Mouse (Mus musculus) thymus, adult 2 months (tissue): Measurements from ENCODE around the gene Cyp4v3. TPM values are rescaled to one million over a fixed set of nuclear protein-coding genes. Genes with fewer than 3 reads are reported as not detected.
"Not testable (repeated sequence)": the region's sequence is repeated elsewhere in the genome, so short reads cannot be mapped to it uniquely, and the experiment has no call there.

Experiments
- DNase-seq: peaks from one replicate; pipeline ENCODE4 v3.0.0; 2021
- H3K27ac ChIP-seq: fragments of 200-500 bp; 2 replicates; pipeline ENCODE4 v1.5.1; 2012; ENCODE audit warnings: low read length, control low read depth; ENCODE audit not compliant: control insufficient read depth, insufficient read depth
- H3K27me3 ChIP-seq: fragments of 200-500 bp; 2 replicates; pipeline ENCODE4 v1.6.1; 2012; ENCODE audit warnings: mild to moderate bottlenecking, low read length, moderate library complexity, mixed read lengths; ENCODE audit not compliant: control insufficient read depth, insufficient read depth
- H3K36me3 ChIP-seq: fragments of 200-500 bp; 2 replicates; pipeline ENCODE4 v1.6.1; 2012; ENCODE audit warnings: mild to moderate bottlenecking, low read length, moderate library complexity; ENCODE audit not compliant: control insufficient read depth, insufficient read depth
- H3K4me1 ChIP-seq: fragments of 200-500 bp; replicated peaks from 2 replicates; pipeline ENCODE4 v1.6.1; 2012; ENCODE audit warnings: low read length; ENCODE audit not compliant: control insufficient read depth, insufficient read depth
- H3K4me3 ChIP-seq: fragments of 200-500 bp; 2 replicates; pipeline ENCODE4 v1.5.1; 2012; ENCODE audit warnings: mild to moderate bottlenecking, low read length, control low read depth, moderate library complexity; ENCODE audit not compliant: control insufficient read depth, insufficient read depth
- CTCF ChIP-seq: fragments of 200-500 bp; IDR thresholded peaks from 2 replicates; pipeline ENCODE4 v1.5.1; 2012; ENCODE audit warnings: mild to moderate bottlenecking, control low read depth, low read length, moderate library complexity, borderline replicate concordance; ENCODE audit not compliant: control insufficient read depth, poor library complexity, insufficient read depth; ENCODE audit errors: extremely low read depth
- POLR2A ChIP-seq: fragments of 200-500 bp; IDR thresholded peaks from 2 replicates; pipeline ENCODE4 v1.6.1; 2012; ENCODE audit warnings: mild to moderate bottlenecking, low read length, control low read depth, moderate library complexity; ENCODE audit not compliant: control insufficient read depth, poor library complexity, insufficient read depth; ENCODE audit errors: extremely low read depth
- WGBS: fragments of 180-500 bp; shearing (Covaris S2); methylation state at CpG from one replicate; pipeline ENCODE4 v1.1.7; 2018; 5-methylcytosine and 5-hydroxymethylcytosine counted together
- polyA plus RNA-seq: library from polyadenylated mRNA; depleted of rRNA; stranded (reverse); fragments of >200 nt; gene quantifications from 2 replicates; pipeline ENCODE4 v1.2.3, GENCODE M21; 2012

Gene Cyp4v3
- polyA plus RNA-seq, 1 experiment = 1.9 TPM

GRCm38 (mm10) chr8:45344298-45344697, 11.3 kb upstream of the Cyp4v3 start:
- H3K27ac ChIP-seq = no peak overlapping the region
- 94% methylated on average over 8 of the region's 8 CpGs for WGBS
- no peak overlapping the region for H3K4me3 ChIP-seq
- H3K27me3 ChIP-seq = no peaks in the 10 kb centered on the region
- DNase-seq = no peak
- H3K36me3 ChIP-seq = no peaks in the 10 kb centered on the region
- TF ChIP-seq POLR2A (no peak), CTCF (no peak)
- no peaks in the 10 kb centered on the region for H3K4me1 ChIP-seq

DNA sequence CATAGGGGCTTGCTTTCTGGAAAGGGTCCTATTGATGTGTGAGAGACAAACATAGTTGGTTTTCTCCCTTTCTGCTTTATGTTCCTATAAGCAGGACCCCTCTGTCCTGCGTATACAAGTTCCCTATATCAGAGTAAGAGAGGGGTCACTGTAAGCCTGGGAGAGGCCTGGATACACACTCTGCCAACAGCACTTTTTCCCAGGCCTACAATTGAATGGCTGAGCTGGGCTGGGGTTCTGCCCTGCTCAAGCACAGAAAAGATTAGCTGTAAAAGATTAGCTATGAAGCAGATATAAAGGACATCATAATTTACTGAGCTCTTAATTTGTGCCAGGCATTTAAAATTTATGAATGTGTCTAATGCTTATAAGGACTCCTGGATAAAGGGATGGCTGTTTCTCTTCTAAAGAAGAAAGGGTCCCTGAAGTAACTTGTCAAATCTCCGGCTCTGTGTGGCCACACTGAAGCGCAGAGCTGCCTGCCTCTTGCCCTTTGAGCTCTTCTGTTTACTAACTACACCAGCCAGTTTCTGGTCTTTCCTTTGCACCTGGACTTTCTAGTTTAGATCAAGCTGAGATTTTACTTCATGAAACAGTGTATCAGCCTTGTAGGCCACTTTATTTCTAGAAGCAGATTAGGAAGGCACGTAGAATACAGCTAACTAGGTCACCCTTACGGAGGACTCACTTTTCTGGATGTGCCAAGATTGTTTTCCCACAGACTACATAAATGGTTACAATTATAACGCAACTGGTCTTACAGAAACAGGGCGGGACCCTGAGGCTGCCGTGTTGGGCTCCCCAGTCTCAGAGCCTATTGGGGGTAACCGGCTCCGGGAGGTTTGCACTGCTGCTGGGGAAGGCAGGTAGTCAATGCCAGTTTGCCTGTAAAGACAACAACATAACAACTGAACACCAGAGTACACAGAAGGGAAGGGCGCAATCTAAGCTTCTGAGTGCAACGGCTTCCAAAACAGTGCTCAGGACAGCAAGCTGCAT, 8.9 kb upstream of the Cyp4v3 start:
- no peaks in the 10 kb centered on the region for H3K4me1 ChIP-seq
- DNase-seq = no peak
- TF ChIP-seq CTCF (no peak), POLR2A (no peak)
- no peak overlapping the region for H3K27ac ChIP-seq
- H3K4me3 ChIP-seq = no peak overlapping the region
- 94% methylated on average over 12 of the region's 12 CpGs for WGBS
- H3K36me3 ChIP-seq = no peaks in the 10 kb centered on the region
- H3K27me3 ChIP-seq = no peaks in the 10 kb centered on the region

- peak overlapping the region; percentile 18; the same call in 1 of the 2 replicates for H3K27ac ChIP-seq
These were observed 477 bp upstream of the Cyp4v3 start for GRCm38 (mm10) chr8:45333493-45333892.

GRCm38 (mm10) chr8:45330856-45331255, 2.2 kb downstream of the Cyp4v3 start:
- Histone ChIP-seq H3K36me3 (no peaks in the 10 kb centered on the region), H3K4me3 (no peak overlapping the region), H3K4me1 (peaks cover 10% of the 10 kb centered on the region), H3K27me3 (no peaks in the 10 kb centered on the region), H3K27ac (no peak overlapping the region)
- WGBS = 46% methylated on average over 3 of the region's 3 CpGs
- no peak for TF ChIP-seq POLR2A
- TF ChIP-seq CTCF = no peak
- DNase-seq = no peak

More at GRCm38 (mm10) chr8:45333493-45333892, 477 bp upstream of the Cyp4v3 start:
- peak; percentile 3 for DNase-seq
- 11% methylated on average over 8 of the region's 8 CpGs for WGBS
- Histone ChIP-seq H3K36me3 (no peaks in the 10 kb centered on the region), H3K4me1 (peaks cover 10% of the 10 kb centered on the region), H3K4me3 (peak overlapping the region; percentile 51), H3K27me3 (no peaks in the 10 kb centered on the region)
- TF ChIP-seq CTCF (no peak), POLR2A (no peak)

- TF ChIP-seq CTCF (no peak), POLR2A (no peak)
- no peaks in the 10 kb centered on the region for H3K27me3 ChIP-seq
- H3K36me3 ChIP-seq = no peaks in the 10 kb centered on the region
- 95% methylated on average over 6 of the region's 6 CpGs for WGBS
- DNase-seq = no peak
- H3K4me3 ChIP-seq = no peak overlapping the region
- peaks cover 10% of the 10 kb centered on the region for H3K4me1 ChIP-seq
- H3K27ac ChIP-seq = no peak overlapping the region
These were observed 3.6 kb downstream of the Cyp4v3 start for GRCm38 (mm10) chr8:45329206-45329980.

GRCm38 (mm10) chr8:45327076-45327475, 5.9 kb downstream of the Cyp4v3 start:
- H3K36me3 ChIP-seq, H3K4me3 ChIP-seq, H3K27ac ChIP-seq, H3K4me1 ChIP-seq, H3K27me3 ChIP-seq, DNase-seq: not testable (repeated sequence)
